Mouse (Mus musculus): Measurements from ENCODE around the gene Ccdc181. TPM values are rescaled to one million over a fixed set of nuclear protein-coding genes. Genes with fewer than 3 reads are reported as not detected.

Ccdc181 gene
- polyA plus RNA-seq, 1 experiment from 2014 or later, result 9.4 TPM

Other genes with a start within 250 kb of the Ccdc181 start
- 0.04 TPM in 1 of 2 replicates, not detected in the other for gene Sele, start 227.4 kb upstream of the Ccdc181 start, polyA plus RNA-seq (2015; fragmentation: Nextera tagmentation; extraction: Ambion mirVana)
- gene Sell, start 213.6 kb upstream of the Ccdc181 start, polyA plus RNA-seq (2015; fragmentation: Nextera tagmentation; extraction: Ambion mirVana), result 3.5 and 4.3 TPM in 2 replicates
- 0.18 and 0.58 TPM in 2 replicates for gene Selp, start 160.3 kb upstream of the Ccdc181 start, polyA plus RNA-seq (2015; fragmentation: Nextera tagmentation; extraction: Ambion mirVana)
- 1.0 and 1.1 TPM in 2 replicates for gene F5, start 123.7 kb upstream of the Ccdc181 start, polyA plus RNA-seq (2015; fragmentation: Nextera tagmentation; extraction: Ambion mirVana)
- 15.5 and 17.1 TPM in 2 replicates for gene Slc19a2, start 26.5 kb upstream of the Ccdc181 start, polyA plus RNA-seq (2015; fragmentation: Nextera tagmentation; extraction: Ambion mirVana)
- gene Nme7, start 28.5 kb downstream of the Ccdc181 start, polyA plus RNA-seq (2015; fragmentation: Nextera tagmentation; extraction: Ambion mirVana), result 31.2 and 38.9 TPM in 2 replicates
- 28.4 and 29.3 TPM in 2 replicates for gene Blzf1, start 31.9 kb downstream of the Ccdc181 start, polyA plus RNA-seq (2015; fragmentation: Nextera tagmentation; extraction: Ambion mirVana)
- gene Atp1b1, start 182.8 kb downstream of the Ccdc181 start, polyA plus RNA-seq (2015; fragmentation: Nextera tagmentation; extraction: Ambion mirVana), result 143 and 162 TPM in 2 replicates

Measured in stomach, embryonic 15.5 days (tissue).